Mouse (Mus musculus): ENCODE data around the gene Urb1.

DNA sequence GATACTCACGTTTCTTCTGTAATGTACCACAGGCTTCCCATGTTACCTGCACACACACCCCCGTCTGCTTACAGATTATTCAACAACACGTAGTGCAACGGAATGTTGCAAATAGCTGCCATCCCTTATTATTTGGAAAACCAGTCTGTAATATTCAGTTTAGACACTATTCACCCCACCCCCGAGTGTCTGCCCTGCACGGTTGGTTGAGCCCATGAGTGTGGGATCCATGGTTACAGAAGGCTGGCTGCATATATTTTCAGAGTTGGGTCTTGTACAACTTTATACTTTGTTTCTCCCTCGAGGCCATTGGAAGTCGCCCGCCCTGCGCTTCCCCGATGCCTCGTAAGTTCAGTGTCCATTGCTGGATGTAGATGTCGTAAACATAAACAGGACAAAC lies 35.4 kb upstream of the Urb1 start:
- no peak for TF ChIP-seq CHD2 (IDR thresholded peaks at IDR 0.05; ENCODE audit: low read depth, low read length)
- no peak for TF ChIP-seq HCFC1 (IDR thresholded peaks at IDR 0.05; ENCODE audit: borderline replicate concordance, insufficient read depth, low read length)

Data from ES-E14 (cell line).